Mouse (Mus musculus) ES-Bruce4 (cell line): ENCODE measurements around the gene Tgfbr3. TPM values are rescaled to one million over a fixed set of nuclear protein-coding genes. Genes with fewer than 3 reads are reported as not detected.

Experiments
- H3K27ac ChIP-seq: 2 replicates; pipeline ENCODE4 v1.5.1; 2012; ENCODE audit warnings: low read length, inconsistent platforms; ENCODE audit not compliant: insufficient read depth
- H3K27me3 ChIP-seq: 2 replicates; pipeline ENCODE4 v1.6.1; 2012; ENCODE audit warnings: mild to moderate bottlenecking, low read length, inconsistent platforms; ENCODE audit not compliant: control insufficient read depth, poor library complexity, insufficient read depth, severe bottlenecking
- H3K36me3 ChIP-seq: 2 replicates; pipeline ENCODE4 v1.6.1; 2012; ENCODE audit warnings: inconsistent platforms, mild to moderate bottlenecking, low read length, moderate library complexity; ENCODE audit not compliant: control insufficient read depth, poor library complexity, insufficient read depth, severe bottlenecking
- H3K4me1 ChIP-seq: one replicate; pipeline ENCODE4 v1.8.1; 2011; ENCODE audit warnings: low read length; ENCODE audit not compliant: control insufficient read depth, insufficient read depth
- H3K4me3 ChIP-seq: 2 replicates; pipeline ENCODE4 v1.5.1; 2011; ENCODE audit warnings: low read depth, mild to moderate bottlenecking, low read length
- H3K9ac ChIP-seq: 2 replicates; pipeline ENCODE4 v1.6.1; 2012; ENCODE audit warnings: low read depth, mild to moderate bottlenecking, inconsistent platforms; ENCODE audit not compliant: poor library complexity, severe bottlenecking
- H3K9me3 ChIP-seq: replicated peaks from 2 replicates; pipeline ENCODE4 v1.6.1; 2012; ENCODE audit warnings: mild to moderate bottlenecking, low read length, inconsistent platforms; ENCODE audit not compliant: control insufficient read depth, poor library complexity, insufficient read depth, severe bottlenecking
- CTCF ChIP-seq: IDR thresholded peaks from one replicate; pipeline ENCODE4 v1.8.1; 2011; ENCODE audit warnings: low read depth, low read length
- EP300 ChIP-seq: IDR thresholded peaks from 2 replicates; pipeline ENCODE4 v1.6.1; 2011; ENCODE audit warnings: low read depth, low read length; ENCODE audit not compliant: insufficient read depth
- POLR2A ChIP-seq: IDR thresholded peaks from one replicate; pipeline ENCODE4 v1.8.1; 2011; ENCODE audit warnings: low read length; ENCODE audit not compliant: insufficient read depth
- polyA plus RNA-seq: library from polyadenylated mRNA; stranded (reverse); fragments of >200 nt; gene quantifications from 2 replicates; pipeline ENCODE4 v1.2.4, GENCODE M21; 2011; ENCODE audit warnings: low read depth; ENCODE audit not compliant: missing spikeins, insufficient read depth, insufficient read length

Tgfbr3 gene
- polyA plus RNA-seq, 1 experiment = 8.8 TPM

DNA sequence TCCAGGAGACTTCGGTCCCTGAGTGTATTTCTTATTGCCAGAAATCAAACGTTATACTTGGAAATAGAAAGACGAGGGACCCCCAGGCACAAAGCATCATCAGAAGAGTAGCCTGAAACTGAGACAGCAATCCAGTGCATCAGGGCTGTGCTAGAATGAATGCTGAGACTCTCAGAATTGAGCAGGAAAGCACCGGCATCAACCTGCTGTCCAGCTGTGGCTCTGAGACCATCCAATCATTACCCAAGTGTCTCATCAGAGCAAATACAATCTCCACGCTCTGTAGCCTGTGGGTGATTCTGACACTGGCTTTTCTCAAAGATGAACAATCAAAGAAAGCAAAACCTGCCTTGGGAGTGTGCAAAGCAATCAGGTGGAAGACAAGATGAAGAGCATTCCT is 221.3 kb downstream of the Tgfbr3 start:
- Histone ChIP-seq H3K36me3 (no peaks in the 10 kb centered on the region), H3K4me3 (no peak overlapping the region), H3K4me1 (no peaks in the 10 kb centered on the region), H3K27me3 (no peaks in the 10 kb centered on the region), H3K9ac (no peak overlapping the region), H3K27ac (no peak overlapping the region), H3K9me3 (no peaks in the 10 kb centered on the region)
- TF ChIP-seq CTCF = no peak
- TF ChIP-seq POLR2A = no peak
- no peak for TF ChIP-seq EP300

- Histone ChIP-seq H3K36me3 (no peaks in the 10 kb centered on the region), H3K4me3 (no peak overlapping the region), H3K27me3 (no peaks in the 10 kb centered on the region), H3K9ac (no peak overlapping the region), H3K27ac (no peak overlapping the region), H3K4me1 (no peaks in the 10 kb centered on the region), H3K9me3 (no peaks in the 10 kb centered on the region)
- no peak for TF ChIP-seq EP300
- TF ChIP-seq POLR2A = no peak
- no peak for TF ChIP-seq CTCF
These were observed 221.9 kb downstream of the Tgfbr3 start for GRCm38 (mm10) chr5:107067531-107067930.

DNA sequence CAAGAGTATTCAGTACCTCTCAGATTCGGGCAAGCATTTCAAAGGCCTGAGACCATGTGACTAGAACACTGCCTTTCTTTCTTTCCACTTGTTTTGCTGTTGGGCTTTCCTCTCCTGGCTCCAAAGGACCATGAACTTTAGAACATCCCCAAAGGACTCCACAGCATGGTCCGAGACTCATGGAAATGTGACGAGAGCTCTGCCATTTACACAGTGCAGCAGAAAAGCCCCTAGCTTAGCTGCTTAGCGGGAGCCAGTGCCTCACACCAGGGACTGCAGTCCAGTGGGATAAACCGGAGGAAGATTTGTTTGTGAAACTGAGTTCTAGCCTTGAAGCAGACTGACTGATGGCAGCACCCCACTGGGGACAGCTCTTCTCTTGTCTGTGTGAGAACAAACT is 224.5 kb downstream of the Tgfbr3 start:
- H3K36me3 ChIP-seq = no peaks in the 10 kb centered on the region
- no peaks in the 10 kb centered on the region; the same call in 1 of the 2 replicates for H3K9me3 ChIP-seq
- no peak overlapping the region for H3K4me3 ChIP-seq
- H3K27ac ChIP-seq = no peak overlapping the region
- no peak for TF ChIP-seq CTCF
- no peak overlapping the region for H3K9ac ChIP-seq
- H3K4me1 ChIP-seq = no peaks in the 10 kb centered on the region
- H3K27me3 ChIP-seq = no peaks in the 10 kb centered on the region

- no peaks in the 10 kb centered on the region for H3K4me1 ChIP-seq
- no peak for TF ChIP-seq CTCF
- TF ChIP-seq POLR2A = no peak
- no peak for TF ChIP-seq EP300
- H3K27me3 ChIP-seq = no peaks in the 10 kb centered on the region
- no peaks in the 10 kb centered on the region; the same call in 1 of the 2 replicates for H3K9me3 ChIP-seq
- no peaks in the 10 kb centered on the region for H3K36me3 ChIP-seq
- no peak overlapping the region for H3K4me3 ChIP-seq
- no peak overlapping the region for H3K9ac ChIP-seq
- no peak overlapping the region for H3K27ac ChIP-seq
These were observed 227.1 kb downstream of the Tgfbr3 start for GRCm38 (mm10) chr5:107062229-107062852.

DNA sequence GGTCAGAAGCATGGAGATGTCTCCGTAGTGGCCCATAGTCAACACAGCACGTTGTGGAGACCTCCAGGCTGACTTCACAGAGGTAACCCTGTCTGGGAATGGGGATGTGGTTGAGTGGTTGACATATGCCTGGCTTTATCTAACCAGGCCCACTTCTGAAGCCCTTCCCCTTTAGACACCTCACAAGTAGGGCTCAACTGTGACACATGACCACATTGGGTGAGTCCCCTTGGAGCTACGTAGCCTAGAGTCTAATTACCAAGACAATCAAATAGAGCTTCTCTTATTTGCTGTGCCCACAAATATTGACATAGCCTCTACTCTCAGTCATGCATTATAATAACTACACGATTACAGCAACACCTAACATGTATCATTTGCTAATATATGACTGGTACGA is 229.9 kb downstream of the Tgfbr3 start:
- Histone ChIP-seq H3K36me3 (no peaks in the 10 kb centered on the region), H3K9ac (no peak overlapping the region), H3K27ac (no peak overlapping the region), H3K9me3 (no peaks in the 10 kb centered on the region; the same call in 1 of the 2 replicates), H3K4me1 (no peaks in the 10 kb centered on the region), H3K4me3 (no peak overlapping the region), H3K27me3 (no peaks in the 10 kb centered on the region)
- TF ChIP-seq CTCF (no peak), POLR2A (no peak), EP300 (no peak)

GRCm38 (mm10) chr5:107058642-107059041 is 230.8 kb downstream of the Tgfbr3 start:
- Histone ChIP-seq H3K4me1 (no peaks in the 10 kb centered on the region), H3K9ac (no peak overlapping the region), H3K27me3 (no peaks in the 10 kb centered on the region), H3K4me3 (no peak overlapping the region), H3K27ac (no peak overlapping the region), H3K36me3 (no peaks in the 10 kb centered on the region), H3K9me3 (no peaks in the 10 kb centered on the region; the same call in 1 of the 2 replicates)
- TF ChIP-seq POLR2A = no peak
- no peak for TF ChIP-seq CTCF
- TF ChIP-seq EP300 = no peak

Other genes with a start within 250 kb of the Tgfbr3 start
- 0.82 and 1.2 TPM in 2 replicates for gene Brdt, start 41.5 kb upstream of the Tgfbr3 start, polyA plus RNA-seq
- 1.7 and 2.2 TPM in 2 replicates for gene Ephx4, start 113.1 kb upstream of the Tgfbr3 start, polyA plus RNA-seq
- gene Lpcat2b, start 141.9 kb upstream of the Tgfbr3 start, polyA plus RNA-seq = not detected in 2 replicates
- 14.9 and 17.2 TPM in 2 replicates for gene Btbd8, start 148.4 kb upstream of the Tgfbr3 start, polyA plus RNA-seq
- gene Gm42669, start 218.0 kb upstream of the Tgfbr3 start, polyA plus RNA-seq = not detected in 2 replicates
- 0.12 and 0.30 TPM in 2 replicates for gene 1700028K03Rik, start 245.1 kb upstream of the Tgfbr3 start, polyA plus RNA-seq